Mouse (Mus musculus) intestine, embryonic 16.5 days (tissue): Measurements from ENCODE around the gene St3gal3. TPM values are rescaled to one million over a fixed set of nuclear protein-coding genes. Genes with fewer than 3 reads are reported as not detected.

Source experiments
- ATAC-seq: fragments of 200-750 bp; cut with Nextera tagmentation; 2 replicates; pipeline ENCODE4 v1.8.0; 2017; ENCODE audit warnings: moderate TSS enrichment, moderate library complexity
- H3K27ac ChIP-seq: fragments of 300-500 bp; sonication (generic); 2 replicates; pipeline ENCODE4 v1.5.1; 2014; ENCODE audit warnings: mild to moderate bottlenecking, low read length
- H3K27me3 ChIP-seq: fragments of 300-500 bp; sonication (generic); replicated peaks from 2 replicates; pipeline ENCODE4 v1.6.1; 2014; ENCODE audit warnings: low read length, control low read depth, mixed read lengths; ENCODE audit not compliant: control insufficient read depth, insufficient read depth
- H3K36me3 ChIP-seq: fragments of 300-500 bp; sonication (generic); 2 replicates; pipeline ENCODE4 v1.6.1; 2014; ENCODE audit warnings: low read length, control low read depth; ENCODE audit not compliant: control insufficient read depth, insufficient read depth
- H3K4me1 ChIP-seq: fragments of 300-500 bp; sonication (generic); 2 replicates; pipeline ENCODE4 v1.6.1; 2014; ENCODE audit warnings: low read length, control low read depth, mixed read lengths; ENCODE audit not compliant: control insufficient read depth, insufficient read depth
- H3K4me2 ChIP-seq: fragments of 300-500 bp; sonication (generic); 2 replicates; pipeline ENCODE4 v1.6.1; 2014; ENCODE audit warnings: low read depth, low read length, control low read depth
- H3K4me3 ChIP-seq: fragments of 300-500 bp; sonication (generic); 2 replicates; pipeline ENCODE4 v1.5.1; 2014; ENCODE audit warnings: mild to moderate bottlenecking, low read length
- H3K9ac ChIP-seq: fragments of 300-500 bp; sonication (generic); 2 replicates; pipeline ENCODE4 v1.6.1; 2014; ENCODE audit warnings: low read depth, low read length
- H3K9me3 ChIP-seq: fragments of 300-500 bp; sonication (generic); 2 replicates; pipeline ENCODE4 v1.6.1; 2016; ENCODE audit warnings: low read length, control low read depth; ENCODE audit not compliant: control insufficient read depth
- WGBS: fragments of 180-500 bp; shearing (Covaris S2); extraction: QIAGEN DNeasy Blood & Tissue Kit; methylation state at CpG from one replicate; pipeline ENCODE4 v1.1.7; 2014; 5-methylcytosine and 5-hydroxymethylcytosine counted together
- polyA plus RNA-seq: library from polyadenylated mRNA; unstranded; fragments of >200 nt; fragmentation: Nextera tagmentation; extraction: Ambion mirVana; gene quantifications from 2 replicates; pipeline ENCODE4 v1.2.1, GENCODE M21; 2015

The St3gal3 gene
- polyA plus RNA-seq, 1 experiment from 2014 or later: 8.6 TPM

- Histone ChIP-seq H3K9me3 (no peaks in the 10 kb centered on the region), H3K4me1 (peaks cover 30% of the 10 kb centered on the region), H3K27ac (no peak overlapping the region), H3K9ac (no peak overlapping the region), H3K4me3 (no peak overlapping the region), H3K36me3 (no peaks in the 10 kb centered on the region; the same call in 1 of the 2 replicates), H3K4me2 (no peak overlapping the region), H3K27me3 (no peaks in the 10 kb centered on the region)
- no peak for ATAC-seq
- WGBS: 96% methylated on average over 1 of the region's 1 CpGs
Observed at GRCm38 (mm10) chr4:117995461-117995860, 139.3 kb downstream of the St3gal3 start.

- no peaks in the 10 kb centered on the region for H3K36me3 ChIP-seq
- H3K4me3 ChIP-seq: no peak overlapping the region
- no peak overlapping the region for H3K4me2 ChIP-seq
- no peak overlapping the region for H3K27ac ChIP-seq
- 77% methylated on average over 2 of the region's 2 CpGs for WGBS
- no peaks in the 10 kb centered on the region for H3K27me3 ChIP-seq
- H3K9ac ChIP-seq: no peak overlapping the region
- H3K4me1 ChIP-seq: peaks cover 26% of the 10 kb centered on the region
- ATAC-seq: no peak
- H3K9me3 ChIP-seq: no peaks in the 10 kb centered on the region
Observed at GRCm38 (mm10) chr4:117993421-117993820, 141.3 kb downstream of the St3gal3 start.

DNA sequence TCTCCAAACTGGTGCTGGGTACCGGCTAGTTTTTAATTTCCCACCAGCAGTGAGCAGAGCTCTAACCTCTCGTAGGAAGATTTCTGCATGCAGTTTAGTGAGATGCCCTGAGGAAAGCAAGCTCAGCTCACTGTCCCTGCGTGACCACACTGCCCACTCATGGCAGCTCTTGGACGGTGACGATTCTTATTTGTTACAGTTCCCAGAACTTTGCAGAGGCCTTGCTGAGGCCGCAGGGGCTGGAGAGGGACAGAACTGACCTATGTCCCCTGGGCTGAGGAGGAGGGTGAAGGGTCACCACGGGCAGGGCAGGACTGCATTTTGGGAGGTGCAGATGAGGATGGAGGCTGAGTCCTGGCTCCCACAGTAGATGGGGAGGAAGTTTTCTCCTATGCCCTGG, 141.8 kb downstream of the St3gal3 start:
- no peaks in the 10 kb centered on the region for H3K27me3 ChIP-seq
- no peaks in the 10 kb centered on the region for H3K9me3 ChIP-seq
- no peaks in the 10 kb centered on the region for H3K36me3 ChIP-seq
- peaks cover 21% of the 10 kb centered on the region for H3K4me1 ChIP-seq
- no peak overlapping the region for H3K27ac ChIP-seq
- H3K4me3 ChIP-seq: no peak overlapping the region
- no peak overlapping the region for H3K9ac ChIP-seq
- ATAC-seq: no peak
- 77% methylated on average over 7 of the region's 7 CpGs for WGBS
- no peak overlapping the region for H3K4me2 ChIP-seq

GRCm38 (mm10) chr4:117992036-117992435, 142.7 kb downstream of the St3gal3 start:
- H3K27me3 ChIP-seq: no peaks in the 10 kb centered on the region
- no peak for ATAC-seq
- H3K27ac ChIP-seq: no peak overlapping the region
- H3K4me2 ChIP-seq: no peak overlapping the region
- no peak overlapping the region for H3K4me3 ChIP-seq
- no peaks in the 10 kb centered on the region for H3K9me3 ChIP-seq
- peaks cover 13% of the 10 kb centered on the region for H3K4me1 ChIP-seq
- H3K36me3 ChIP-seq: no peaks in the 10 kb centered on the region
- WGBS: 92% methylated on average over 3 of the region's 3 CpGs
- no peak overlapping the region for H3K9ac ChIP-seq

DNA sequence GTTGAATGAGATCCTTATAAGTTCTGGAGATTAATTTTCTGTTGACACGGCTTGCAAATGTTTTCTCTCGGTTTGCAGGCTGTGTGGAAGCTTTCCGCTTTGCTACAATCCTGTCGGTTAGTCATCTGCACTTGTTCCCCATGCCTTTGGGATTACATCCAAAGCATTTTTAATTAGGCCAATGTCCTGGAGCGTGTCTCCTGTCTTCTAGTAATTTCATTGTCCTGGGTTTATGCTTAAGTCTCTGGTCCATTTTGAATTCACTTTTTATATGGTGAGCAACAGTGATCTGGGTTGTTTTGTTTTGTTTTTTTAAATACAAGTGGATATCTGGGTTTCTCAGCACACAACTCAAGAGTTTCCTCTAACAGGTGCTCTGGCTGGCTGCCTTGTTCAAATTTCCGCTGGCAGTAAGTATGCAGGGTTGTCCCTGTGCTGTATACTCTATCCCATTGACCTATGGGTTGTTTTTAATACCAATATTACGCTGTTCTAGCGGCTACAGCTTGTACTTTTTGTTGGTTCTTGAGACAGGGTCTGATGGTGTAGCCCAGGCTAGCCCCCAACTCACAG, 143.6 kb downstream of the St3gal3 start:
- Histone ChIP-seq H3K27me3 (no peaks in the 10 kb centered on the region), H3K4me2 (no peak overlapping the region), H3K9ac (no peak overlapping the region), H3K9me3 (no peaks in the 10 kb centered on the region), H3K27ac (no peak overlapping the region), H3K4me3 (no peak overlapping the region), H3K36me3 (no peaks in the 10 kb centered on the region), H3K4me1 (peaks cover 13% of the 10 kb centered on the region)
- 78% methylated on average over 8 of the region's 8 CpGs for WGBS
- ATAC-seq: no peak

DNA sequence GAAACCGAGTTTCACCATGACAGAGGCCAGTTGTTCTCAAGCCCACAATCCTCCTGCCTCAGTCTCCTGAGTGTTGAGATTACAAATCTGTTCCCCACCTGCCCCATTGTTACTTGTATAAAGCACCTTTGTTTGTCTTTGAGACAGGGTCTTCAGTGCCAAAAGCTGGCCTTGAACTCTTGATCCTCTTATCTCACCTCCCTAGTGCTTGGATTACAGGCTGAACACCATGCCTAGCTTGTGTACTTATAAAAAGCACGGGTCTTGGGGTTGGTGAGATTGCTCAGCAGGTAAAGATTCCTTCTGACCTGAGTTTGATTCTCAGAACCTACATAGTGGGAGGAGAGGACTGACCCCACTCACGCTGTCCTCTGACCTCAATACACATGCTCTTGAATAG, 144.1 kb downstream of the St3gal3 start:
- Histone ChIP-seq H3K27ac (0 out of 2 replicates have a peak overlapping the region, but pooled peaks have one; percentile 5), H3K36me3 (no peaks in the 10 kb centered on the region), H3K9me3 (no peaks in the 10 kb centered on the region), H3K4me3 (no peak overlapping the region), H3K4me2 (no peak overlapping the region), H3K9ac (no peak overlapping the region), H3K4me1 (peaks cover 13% of the 10 kb centered on the region), H3K27me3 (no peaks in the 10 kb centered on the region)
- ATAC-seq: no peak
- 67% methylated on average over 3 of the region's 3 CpGs for WGBS

DNA sequence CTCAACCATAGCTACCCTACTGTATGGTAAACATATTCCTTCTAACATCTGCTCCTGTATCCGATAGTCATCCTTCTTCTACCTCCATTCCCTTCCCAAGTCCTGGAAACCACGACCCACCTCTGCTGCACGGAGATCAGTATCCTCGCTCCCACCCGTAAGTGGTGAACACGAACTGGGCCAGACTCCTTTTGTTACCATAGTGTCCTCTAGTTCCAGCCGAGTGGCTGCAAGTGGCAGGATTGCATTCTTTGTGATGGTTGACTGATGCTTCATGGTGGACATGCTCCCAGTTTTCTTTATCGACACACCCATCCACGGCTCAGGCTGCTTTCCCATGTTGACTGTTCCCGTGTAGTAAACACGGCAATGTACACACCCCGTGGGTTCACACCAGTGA, 144.9 kb downstream of the St3gal3 start:
- 84% methylated on average over 12 of the region's 12 CpGs for WGBS
- Histone ChIP-seq H3K4me1 (peaks cover 15% of the 10 kb centered on the region), H3K9me3 (no peaks in the 10 kb centered on the region), H3K4me3 (no peak overlapping the region), H3K36me3 (no peaks in the 10 kb centered on the region), H3K27me3 (no peaks in the 10 kb centered on the region), H3K9ac (no peak overlapping the region), H3K27ac (no peak overlapping the region), H3K4me2 (no peak overlapping the region)
- ATAC-seq: no peak

DNA sequence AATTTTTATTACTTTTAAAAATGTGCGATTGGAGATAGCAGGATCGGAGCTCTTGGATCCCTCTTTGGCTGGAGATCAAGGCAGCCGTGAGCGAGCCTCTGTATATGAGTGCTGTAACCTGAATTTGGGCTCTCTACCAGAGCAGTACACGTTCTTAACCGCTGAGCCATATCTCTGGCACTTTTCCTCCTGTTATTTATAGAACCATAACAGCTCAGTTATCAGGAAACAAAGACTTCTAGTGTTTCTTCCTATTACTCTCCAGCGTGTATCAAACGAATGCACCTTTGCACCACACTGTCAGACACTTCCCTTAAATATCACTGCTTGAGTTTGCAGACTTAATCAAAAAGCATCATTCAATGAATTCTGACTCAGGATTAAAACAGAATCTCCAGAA, 147.9 kb downstream of the St3gal3 start:
- no peaks in the 10 kb centered on the region for H3K27me3 ChIP-seq
- H3K4me2 ChIP-seq: no peak overlapping the region
- no peak overlapping the region for H3K27ac ChIP-seq
- no peaks in the 10 kb centered on the region for H3K9me3 ChIP-seq
- 41% methylated on average over 8 of the region's 8 CpGs for WGBS
- H3K9ac ChIP-seq: no peak overlapping the region
- ATAC-seq: no peak
- H3K4me3 ChIP-seq: no peak overlapping the region
- no peaks in the 10 kb centered on the region for H3K36me3 ChIP-seq
- H3K4me1 ChIP-seq: peaks cover 17% of the 10 kb centered on the region

DNA sequence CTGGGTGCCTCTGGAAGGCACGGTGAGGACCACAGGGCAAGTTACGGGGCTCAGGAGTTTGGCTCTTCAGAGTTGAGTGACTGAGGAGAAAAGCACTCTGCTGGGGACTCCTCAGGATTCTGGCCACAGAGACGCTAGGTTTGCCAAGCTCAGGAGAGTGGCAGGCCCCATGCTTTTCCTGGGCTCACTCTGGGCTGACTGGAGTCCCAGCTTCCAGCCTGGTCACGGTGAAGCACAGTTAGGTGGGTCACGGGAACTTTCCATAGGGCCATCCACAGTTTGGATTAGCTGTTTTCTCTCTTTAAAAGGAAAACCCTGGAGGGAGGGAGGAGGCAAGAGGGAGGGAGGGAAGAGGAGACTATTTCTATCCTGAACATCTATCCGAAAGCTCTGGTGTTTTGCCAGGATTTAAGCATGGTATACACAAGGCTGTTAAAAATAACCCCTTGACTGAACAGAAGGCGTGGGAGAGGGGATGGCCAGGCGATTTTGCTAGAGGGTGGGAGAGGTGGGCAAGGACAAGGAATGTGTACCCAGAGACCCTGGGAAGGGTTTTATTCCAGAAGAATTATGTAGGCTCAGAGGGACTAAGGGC, 149.6 kb downstream of the St3gal3 start:
- H3K9ac ChIP-seq: no peak overlapping the region
- 57% methylated on average over 8 of the region's 8 CpGs for WGBS
- H3K9me3 ChIP-seq: no peaks in the 10 kb centered on the region
- H3K27ac ChIP-seq: peak overlapping the region; percentile 53
- ATAC-seq: peak; percentile 68
- H3K36me3 ChIP-seq: no peaks in the 10 kb centered on the region
- no peak overlapping the region for H3K4me2 ChIP-seq
- no peaks in the 10 kb centered on the region for H3K27me3 ChIP-seq
- H3K4me3 ChIP-seq: no peak overlapping the region
- peaks cover 8% of the 10 kb centered on the region; the same call in 1 of the 2 replicates for H3K4me1 ChIP-seq

DNA sequence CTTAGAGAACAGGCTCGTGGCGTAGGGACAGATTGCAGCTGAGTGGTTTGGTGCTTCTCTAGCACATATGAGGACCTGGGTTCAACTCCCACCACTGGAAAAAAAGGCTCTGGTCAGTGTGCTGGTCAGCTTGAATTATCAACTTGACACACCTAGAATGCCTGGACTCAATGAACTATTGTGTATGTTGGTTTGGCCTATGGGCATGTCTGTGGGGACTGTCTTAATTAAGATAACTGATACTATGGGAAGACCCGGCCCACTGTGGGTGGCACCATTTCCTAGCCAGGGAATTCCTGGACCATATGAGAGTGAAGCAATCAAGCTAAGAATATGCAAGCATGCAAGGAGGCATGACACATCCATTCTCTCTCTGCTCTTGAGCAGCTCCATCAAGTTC, 150.5 kb downstream of the St3gal3 start:
- 97% methylated on average over 3 of the region's 3 CpGs for WGBS
- peak overlapping the region; percentile 53; the same call in 1 of the 2 replicates for H3K27ac ChIP-seq

More for the DNA sequence above, 150.5 kb downstream of the St3gal3 start:
- Histone ChIP-seq H3K4me3 (no peak overlapping the region), H3K9me3 (no peaks in the 10 kb centered on the region), H3K4me2 (no peak overlapping the region), H3K9ac (no peak overlapping the region), H3K36me3 (no peaks in the 10 kb centered on the region), H3K27me3 (no peaks in the 10 kb centered on the region), H3K4me1 (peaks cover 8% of the 10 kb centered on the region; the same call in 1 of the 2 replicates)
- ATAC-seq: no peak
